Mouse (Mus musculus) kidney, embryonic 15.5 days (tissue): ENCODE measurements around the gene Arpc4. TPM values are rescaled to one million over a fixed set of nuclear protein-coding genes. Genes with fewer than 3 reads are reported as not detected.

ENCODE experiments used
- ATAC-seq: fragments of 200-750 bp; cut with Nextera tagmentation; replicated peaks from 2 replicates; pipeline ENCODE4 v1.8.0; 2017; ENCODE audit warnings: moderate TSS enrichment; ENCODE audit not compliant: low FRiP score
- H3K27ac ChIP-seq: fragments of 300-500 bp; sonication (generic); 2 replicates; pipeline ENCODE4 v1.5.1; 2015; ENCODE audit warnings: mild to moderate bottlenecking, inconsistent platforms
- H3K27me3 ChIP-seq: fragments of 300-500 bp; sonication (generic); 2 replicates; pipeline ENCODE4 v1.6.1; 2015; ENCODE audit warnings: inconsistent platforms
- H3K36me3 ChIP-seq: fragments of 300-500 bp; sonication (generic); 2 replicates; pipeline ENCODE4 v1.6.1; 2015; ENCODE audit warnings: inconsistent platforms
- H3K4me1 ChIP-seq: fragments of 300-500 bp; sonication (generic); 2 replicates; pipeline ENCODE4 v1.6.1; 2015; ENCODE audit warnings: inconsistent platforms
- H3K4me2 ChIP-seq: fragments of 300-500 bp; sonication (generic); 2 replicates; pipeline ENCODE4 v1.6.1; 2015; ENCODE audit warnings: moderate library complexity, mild to moderate bottlenecking, inconsistent platforms
- H3K4me3 ChIP-seq: fragments of 300-500 bp; sonication (generic); replicated peaks from 2 replicates; pipeline ENCODE4 v1.5.1; 2015; ENCODE audit warnings: mild to moderate bottlenecking, inconsistent platforms
- H3K9ac ChIP-seq: fragments of 300-500 bp; sonication (generic); 2 replicates; pipeline ENCODE4 v1.6.1; 2015; ENCODE audit warnings: mild to moderate bottlenecking, inconsistent platforms
- H3K9me3 ChIP-seq: fragments of 300-500 bp; sonication (generic); replicated peaks from 2 replicates; pipeline ENCODE4 v1.6.1; 2016; ENCODE audit warnings: inconsistent platforms
- WGBS: fragments of 180-500 bp; shearing (Covaris S2); methylation state at CpG from one replicate; pipeline ENCODE4 v1.1.7; 2015; ENCODE audit warnings: mixed read lengths; 5-methylcytosine and 5-hydroxymethylcytosine counted together
- polyA plus RNA-seq: library from polyadenylated mRNA; unstranded; fragments of >200 nt; fragmentation: Nextera tagmentation; extraction: Ambion mirVana; gene quantifications from 2 replicates; pipeline ENCODE4 v1.2.1, GENCODE M21; 2015

The Arpc4 gene
- polyA plus RNA-seq, 1 experiment from 2014 or later, result 403 TPM

DNA sequence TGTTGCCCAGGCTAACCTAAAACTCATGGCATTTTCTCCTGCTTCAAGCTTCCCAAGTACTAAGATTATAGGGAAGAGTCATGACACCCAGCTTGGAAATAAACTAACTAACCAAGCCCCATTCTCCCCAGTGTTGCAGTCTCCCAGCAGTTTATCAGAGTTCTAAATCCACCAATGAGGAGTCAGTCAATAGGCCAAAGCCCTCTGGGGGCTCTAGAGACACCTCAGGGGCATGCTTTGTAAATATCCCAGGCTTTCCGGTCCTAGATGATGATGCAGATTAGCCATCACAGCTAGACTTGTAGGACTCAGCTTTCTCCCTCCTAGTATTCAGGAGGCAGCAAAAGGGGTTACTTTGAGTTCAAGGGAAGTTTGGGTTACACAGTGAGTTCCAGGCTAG lies 32.1 kb downstream of the Arpc4 start:
- WGBS, result 62% methylated on average over 1 of the region's 1 CpGs
- Histone ChIP-seq H3K36me3 (peaks cover 14% of the 10 kb centered on the region), H3K27ac (no peak overlapping the region), H3K9ac (no peak overlapping the region), H3K4me1 (no peaks in the 10 kb centered on the region), H3K4me3 (no peak overlapping the region), H3K4me2 (no peak overlapping the region), H3K27me3 (no peaks in the 10 kb centered on the region), H3K9me3 (no peaks in the 10 kb centered on the region)
- no peak for ATAC-seq

DNA sequence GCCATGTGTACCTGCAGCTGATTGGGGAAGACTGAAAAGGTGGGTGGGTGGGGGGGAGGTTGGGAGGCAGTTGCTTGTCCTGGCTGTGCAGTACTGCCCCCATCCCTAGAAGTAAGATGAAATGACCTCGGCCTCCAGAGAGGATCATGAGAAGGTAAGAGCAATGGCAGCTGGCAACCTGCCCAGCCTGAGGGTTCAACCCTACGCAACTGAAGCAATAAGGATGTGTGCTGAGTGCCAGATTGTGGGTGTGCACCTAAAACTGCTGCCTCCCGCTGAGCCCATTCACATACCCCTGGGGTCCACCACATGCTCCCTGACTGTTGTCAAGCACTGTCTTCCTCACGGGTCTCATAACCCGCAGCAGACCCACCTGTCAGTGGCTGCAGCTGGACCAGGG lies 38.5 kb downstream of the Arpc4 start:
- Histone ChIP-seq H3K4me2 (no peak overlapping the region), H3K9ac (no peak overlapping the region), H3K27me3 (no peaks in the 10 kb centered on the region), H3K27ac (no peak overlapping the region), H3K36me3 (peaks cover 26% of the 10 kb centered on the region), H3K9me3 (no peaks in the 10 kb centered on the region), H3K4me3 (no peak overlapping the region), H3K4me1 (peaks cover 15% of the 10 kb centered on the region)
- WGBS, result 76% methylated on average over 5 of the region's 5 CpGs
- no peak for ATAC-seq

DNA sequence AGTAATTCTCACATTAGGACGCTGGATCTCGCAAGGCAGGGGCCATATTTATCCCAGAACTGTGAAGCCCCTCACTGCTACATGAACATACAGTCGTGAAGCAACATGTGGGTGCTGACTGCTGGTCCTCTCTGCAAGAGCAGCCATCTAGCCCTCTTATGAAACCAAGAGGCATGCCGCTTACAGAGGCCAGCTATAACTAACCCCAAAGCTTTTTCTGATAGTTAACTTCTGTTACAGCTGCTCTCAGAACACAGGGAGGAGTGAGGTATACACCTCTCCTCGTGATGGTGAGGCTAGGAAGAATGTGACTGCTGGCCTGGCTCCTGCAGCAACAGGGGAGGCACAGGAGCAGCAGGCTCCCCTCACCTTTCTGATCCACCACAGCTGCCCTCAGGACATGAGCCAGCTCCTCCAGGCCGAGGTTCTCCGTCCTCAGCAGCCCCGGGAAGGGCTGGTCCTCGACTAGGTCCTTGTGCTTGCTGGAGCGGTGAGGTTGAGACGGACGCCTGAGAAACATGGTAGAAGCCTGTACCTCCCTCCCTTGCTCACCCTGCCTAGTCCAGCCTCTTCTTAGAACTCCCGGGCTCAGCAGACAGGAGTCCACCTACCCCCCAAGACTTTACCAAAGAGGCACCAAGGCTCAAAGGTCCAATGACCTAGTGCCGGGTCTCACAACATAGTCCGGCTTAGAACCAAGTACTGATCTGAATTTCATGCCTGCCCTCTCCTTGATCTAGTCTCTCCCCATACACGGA lies 40.7 kb downstream of the Arpc4 start:
- 11% methylated on average over 16 of the region's 16 CpGs for WGBS
- Histone ChIP-seq H3K27me3 (no peaks in the 10 kb centered on the region), H3K9ac (peak overlapping the region; percentile 66), H3K36me3 (peaks cover 26% of the 10 kb centered on the region), H3K4me3 (peak overlapping the region; percentile 63), H3K27ac (peak overlapping the region; percentile 65), H3K9me3 (no peaks in the 10 kb centered on the region), H3K4me2 (peak overlapping the region; percentile 90), H3K4me1 (peaks cover 15% of the 10 kb centered on the region)
- ATAC-seq, result peak; percentile 77

DNA sequence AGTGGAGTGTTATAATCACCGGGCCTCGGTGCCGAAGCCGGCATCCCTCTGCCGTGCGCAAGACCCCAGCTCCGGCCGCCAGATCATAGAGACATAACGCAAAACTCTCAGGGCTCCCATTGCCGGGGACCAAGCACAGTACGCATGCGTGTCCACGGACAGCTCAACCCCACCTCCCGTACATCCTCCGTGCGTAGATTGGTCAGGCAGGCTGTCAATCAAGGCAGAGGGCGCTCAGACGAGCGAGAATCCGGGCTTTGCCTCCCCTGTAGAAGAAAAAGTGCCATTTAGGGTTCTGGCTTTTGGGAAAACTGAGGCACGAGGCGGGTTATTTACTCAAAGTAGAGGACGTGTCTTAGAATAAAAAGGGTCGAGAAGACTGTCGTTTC lies 41.3 kb downstream of the Arpc4 start, which contains the start of gene Rpusd3:
Gene Rpusd3, minus strand, starts transcription at position 142 of the 389 bp plus-strand sequence.
- WGBS, result under 1% methylated on average over 25 of the region's 25 CpGs
- H3K4me3 ChIP-seq, result peak within 1 kb of the TSS; percentile 63
- H3K9ac ChIP-seq, result peak within 1 kb of the TSS; percentile 66
- peak within 1 kb of the TSS; percentile 65 for H3K27ac ChIP-seq
- peak; percentile 97 for ATAC-seq
- H3K27me3 ChIP-seq, result no peaks in the 10 kb centered on the region
- peaks cover 15% of the 10 kb centered on the region for H3K4me1 ChIP-seq
- H3K9me3 ChIP-seq, result no peaks in the 10 kb centered on the region
- H3K4me2 ChIP-seq, result peak within 1 kb of the TSS; percentile 90
- H3K36me3 ChIP-seq, result peaks cover 26% of the 10 kb centered on the region

DNA sequence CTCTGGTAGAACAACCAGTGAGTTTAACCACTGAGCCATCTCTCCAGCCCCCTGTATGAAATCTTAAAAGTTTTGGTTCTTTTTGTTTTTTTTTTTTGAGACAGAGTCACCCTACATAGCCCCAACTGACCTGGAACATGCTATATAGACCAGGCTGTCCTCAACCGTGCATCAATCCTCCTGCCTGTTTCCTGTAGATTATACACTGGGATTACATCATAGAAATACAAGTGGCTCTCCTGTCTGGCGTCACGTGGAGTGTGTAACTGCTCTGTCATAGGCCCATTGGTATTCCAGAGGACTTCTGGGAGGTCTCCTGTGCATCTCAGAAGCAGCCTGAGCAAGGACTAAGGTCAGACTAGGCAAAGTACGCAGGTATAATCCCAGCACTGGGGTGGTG lies 45.1 kb downstream of the Arpc4 start:
- Histone ChIP-seq H3K27me3 (no peaks in the 10 kb centered on the region), H3K4me3 (no peak overlapping the region), H3K4me1 (peaks cover 10% of the 10 kb centered on the region), H3K36me3 (no peaks in the 10 kb centered on the region), H3K4me2 (no peak overlapping the region), H3K27ac (no peak overlapping the region), H3K9me3 (peaks cover 3% of the 10 kb centered on the region; the same call in 1 of the 2 replicates), H3K9ac (no peak overlapping the region)
- 77% methylated on average over 4 of the region's 4 CpGs for WGBS
- no peak for ATAC-seq

DNA sequence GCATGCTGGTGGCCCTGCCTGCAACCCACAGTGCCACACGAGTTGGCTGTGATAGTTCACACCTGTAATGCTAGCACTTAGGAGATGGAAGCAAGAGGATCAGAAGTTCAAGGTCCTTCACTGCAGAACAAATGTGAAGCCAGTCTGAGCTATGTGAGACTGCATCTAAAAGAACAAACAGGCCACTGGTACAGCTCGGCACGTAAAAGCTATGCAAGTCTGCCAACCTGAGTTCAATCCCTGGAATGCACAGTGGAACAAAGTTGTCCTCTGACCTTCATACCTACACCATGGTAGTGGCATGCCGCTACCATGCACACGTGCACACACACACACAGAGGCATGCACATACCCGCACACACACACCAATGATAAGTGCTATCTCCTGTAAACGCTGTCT lies 46.3 kb downstream of the Arpc4 start:
- Histone ChIP-seq H3K36me3 (no peaks in the 10 kb centered on the region), H3K4me2 (no peak overlapping the region), H3K27me3 (no peaks in the 10 kb centered on the region), H3K4me1 (peaks cover 3% of the 10 kb centered on the region), H3K9me3 (peaks cover 3% of the 10 kb centered on the region; the same call in 1 of the 2 replicates), H3K9ac (no peak overlapping the region), H3K4me3 (no peak overlapping the region), H3K27ac (no peak overlapping the region)
- no peak for ATAC-seq
- WGBS, result 82% methylated on average over 7 of the region's 7 CpGs

DNA sequence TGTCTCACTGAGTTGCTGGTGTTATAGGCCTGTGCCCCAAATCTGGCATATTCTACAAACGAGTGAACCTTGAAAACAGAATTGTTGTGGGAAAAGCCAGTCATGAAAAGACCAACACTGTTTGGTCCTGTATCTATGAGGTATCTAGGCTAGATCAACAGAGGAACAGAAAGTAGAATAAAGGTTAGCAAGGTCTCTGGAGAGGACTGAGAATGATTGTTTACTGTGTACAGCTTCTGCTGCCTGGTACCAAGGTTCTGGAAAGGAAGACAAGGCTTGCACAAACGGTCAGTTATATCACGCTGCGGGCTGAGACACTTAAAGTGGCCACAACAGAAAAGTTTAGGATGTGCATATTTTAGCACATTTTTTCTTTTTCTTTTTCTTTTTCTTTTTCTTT lies 48.8 kb downstream of the Arpc4 start:
- Histone ChIP-seq H3K27ac (no peak overlapping the region), H3K36me3 (no peaks in the 10 kb centered on the region), H3K9me3 (peaks cover 3% of the 10 kb centered on the region; the same call in 1 of the 2 replicates), H3K4me1 (no peaks in the 10 kb centered on the region), H3K9ac (no peak overlapping the region), H3K4me3 (no peak overlapping the region), H3K27me3 (no peaks in the 10 kb centered on the region), H3K4me2 (no peak overlapping the region)
- no peak for ATAC-seq
- 92% methylated on average over 4 of the region's 4 CpGs for WGBS

DNA sequence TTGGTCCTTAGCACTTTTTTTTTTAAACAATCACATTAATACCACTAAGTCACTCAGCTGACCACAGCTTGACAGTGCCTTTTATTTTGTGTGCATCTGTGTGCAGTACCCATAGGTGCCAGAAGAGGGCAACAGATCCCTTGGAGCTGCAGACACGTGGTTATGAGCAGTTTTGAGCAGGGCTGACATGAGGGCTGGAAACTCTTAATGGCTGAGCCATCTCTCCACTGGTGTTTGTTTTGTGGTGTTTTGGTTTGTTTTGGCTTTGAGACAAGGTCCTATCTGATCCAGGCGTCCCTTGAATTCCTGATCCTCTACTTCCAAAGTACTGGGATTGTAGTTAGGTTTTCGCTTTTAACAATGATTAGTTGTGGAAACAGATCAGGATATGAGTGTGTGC lies 49.5 kb downstream of the Arpc4 start:
- Histone ChIP-seq H3K27ac (no peak overlapping the region), H3K27me3 (no peaks in the 10 kb centered on the region), H3K4me1 (0 out of 2 replicates have a peak, but pooled peaks cover 4% of the 10 kb centered on the region), H3K36me3 (no peaks in the 10 kb centered on the region), H3K9me3 (peaks cover 3% of the 10 kb centered on the region; the same call in 1 of the 2 replicates), H3K9ac (no peak overlapping the region), H3K4me3 (no peak overlapping the region), H3K4me2 (no peak overlapping the region)
- 59% methylated on average over 3 of the region's 3 CpGs for WGBS
- no peak for ATAC-seq

DNA sequence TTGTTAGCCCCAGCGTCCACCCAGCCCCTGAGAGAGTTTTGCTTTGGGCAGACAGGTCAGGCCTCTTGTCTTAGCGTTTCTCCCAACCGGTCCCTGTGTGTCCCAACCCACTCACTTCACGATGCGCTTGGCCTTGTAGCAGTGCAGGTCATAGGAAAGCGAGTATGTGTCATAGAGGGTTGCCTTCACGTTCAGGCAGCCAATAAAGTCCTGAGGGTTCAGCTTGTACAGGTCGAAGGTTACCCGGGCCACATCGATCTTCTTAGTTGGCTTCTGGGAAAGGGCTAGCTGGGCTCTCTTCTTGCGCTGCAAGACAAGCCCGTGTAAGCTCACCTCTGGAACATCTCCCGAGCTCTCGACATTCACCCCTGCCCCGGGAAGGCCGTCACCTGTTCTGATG lies 50.1 kb downstream of the Arpc4 start:
- H3K9ac ChIP-seq, result no peak overlapping the region
- peaks cover 3% of the 10 kb centered on the region; the same call in 1 of the 2 replicates for H3K9me3 ChIP-seq
- H3K4me2 ChIP-seq, result no peak overlapping the region
- no peak overlapping the region for H3K4me3 ChIP-seq
- no peaks in the 10 kb centered on the region for H3K27me3 ChIP-seq
- no peak overlapping the region for H3K27ac ChIP-seq
- 89% methylated on average over 16 of the region's 16 CpGs for WGBS
- no peaks in the 10 kb centered on the region for H3K36me3 ChIP-seq
- 0 out of 2 replicates have a peak, but pooled peaks cover 4% of the 10 kb centered on the region for H3K4me1 ChIP-seq
- no peak for ATAC-seq

DNA sequence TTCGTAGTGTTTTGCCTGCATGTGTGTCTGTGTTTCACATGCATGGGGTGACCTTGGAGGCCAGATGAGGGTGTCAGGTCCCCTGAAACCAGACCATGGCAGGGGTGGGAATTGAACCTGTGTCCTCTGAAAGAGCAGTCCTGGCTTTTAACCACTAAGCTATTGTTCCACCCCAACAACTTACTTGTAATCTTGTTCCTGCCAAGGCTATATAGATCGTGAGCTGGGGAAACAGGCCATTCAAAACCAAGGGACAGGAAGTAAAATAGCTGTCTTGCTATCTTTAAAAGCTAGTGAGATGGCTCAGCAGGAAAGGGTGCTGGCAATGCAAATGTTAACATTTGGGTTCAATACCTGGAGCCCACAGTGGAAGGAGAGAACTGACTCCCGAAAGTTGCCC lies 52.0 kb downstream of the Arpc4 start:
- H3K9ac ChIP-seq, result no peak overlapping the region
- H3K9me3 ChIP-seq, result peaks cover 3% of the 10 kb centered on the region; the same call in 1 of the 2 replicates
- H3K4me3 ChIP-seq, result no peak overlapping the region
- H3K4me2 ChIP-seq, result no peak overlapping the region
- ATAC-seq, result no peak
- H3K4me1 ChIP-seq, result 0 out of 2 replicates have a peak, but pooled peaks cover 4% of the 10 kb centered on the region
- WGBS, result 75% methylated on average over 3 of the region's 3 CpGs
- no peaks in the 10 kb centered on the region for H3K36me3 ChIP-seq
- H3K27ac ChIP-seq, result no peak overlapping the region
- no peaks in the 10 kb centered on the region for H3K27me3 ChIP-seq

DNA sequence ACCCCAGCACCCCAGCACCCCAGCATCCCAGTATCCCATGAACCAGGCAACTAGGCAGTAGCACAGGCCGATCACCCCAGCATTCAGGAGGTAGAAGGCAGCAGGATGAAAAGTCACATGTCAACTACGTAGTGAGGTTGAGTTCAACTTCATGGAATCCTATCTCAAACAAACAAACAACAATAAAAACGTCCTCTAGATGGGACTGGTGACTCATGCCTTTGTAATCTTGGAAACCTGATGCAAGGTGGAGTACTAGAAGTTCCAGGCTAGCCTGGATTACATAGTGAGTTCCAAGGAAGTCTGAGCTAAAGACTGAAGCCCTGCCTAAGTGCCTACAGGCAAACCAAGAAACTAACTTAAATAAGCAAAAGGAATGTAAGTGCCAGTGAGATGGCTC lies 52.9 kb downstream of the Arpc4 start:
- Histone ChIP-seq H3K4me2 (no peak overlapping the region), H3K9ac (no peak overlapping the region), H3K9me3 (peaks cover 3% of the 10 kb centered on the region; the same call in 1 of the 2 replicates), H3K27me3 (no peaks in the 10 kb centered on the region), H3K36me3 (no peaks in the 10 kb centered on the region), H3K4me3 (no peak overlapping the region), H3K27ac (no peak overlapping the region), H3K4me1 (0 out of 2 replicates have a peak, but pooled peaks cover 4% of the 10 kb centered on the region)
- no peak for ATAC-seq
- WGBS, result 55% methylated on average over 3 of the region's 3 CpGs

DNA sequence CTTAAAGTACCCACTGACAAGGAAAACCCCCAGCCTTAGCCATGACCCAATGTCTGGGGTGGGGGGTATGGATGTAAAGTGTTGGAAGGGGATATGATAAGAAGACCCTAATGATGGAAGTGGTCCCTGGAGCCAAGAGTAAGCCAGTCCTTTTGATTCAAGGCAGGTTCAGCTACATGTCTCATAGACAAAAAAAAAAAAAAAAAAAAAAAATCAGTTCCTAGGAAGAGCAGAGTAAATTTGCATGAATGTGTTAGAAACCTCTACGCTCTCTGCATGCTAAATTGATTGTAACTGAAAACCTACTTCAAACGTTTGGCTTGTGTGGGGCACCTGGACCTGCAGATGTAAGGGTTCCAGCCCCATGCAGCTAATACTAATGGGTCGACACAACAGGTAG lies 53.9 kb downstream of the Arpc4 start:
- no peaks in the 10 kb centered on the region for H3K36me3 ChIP-seq
- no peak overlapping the region for H3K4me2 ChIP-seq
- 51% methylated on average over 3 of the region's 3 CpGs for WGBS
- no peak overlapping the region for H3K9ac ChIP-seq
- H3K9me3 ChIP-seq, result peaks cover 3% of the 10 kb centered on the region; the same call in 1 of the 2 replicates
- 0 out of 2 replicates have a peak overlapping the region, but pooled peaks have one; percentile 5 for H3K27ac ChIP-seq
- H3K4me3 ChIP-seq, result no peak overlapping the region
- 0 out of 2 replicates have a peak, but pooled peaks cover 4% of the 10 kb centered on the region for H3K4me1 ChIP-seq
- no peak for ATAC-seq
- H3K27me3 ChIP-seq, result no peaks in the 10 kb centered on the region
